Mouse (Mus musculus) liver, embryonic 14.5 days (tissue): Measurements from ENCODE around the gene Armh3.

ENCODE experiments used
- CTCF ChIP-seq: IDR thresholded peaks from 2 replicates; pipeline ENCODE4 v1.5.1; 2016; ENCODE audit warnings: antibody characterized with exemption, low read depth, control low read depth
- EP300 ChIP-seq: IDR thresholded peaks from 2 replicates; pipeline ENCODE4 v1.6.1; 2016; ENCODE audit warnings: antibody characterized with exemption, low read depth

GRCm38 (mm10) chr19:45844209-45844608 lies 154.1 kb downstream of the Armh3 start:
- no peak for TF ChIP-seq EP300
- no peak for TF ChIP-seq CTCF
